Mouse (Mus musculus): ENCODE results near the gene Hpca.

Gene Hpca

DNA sequence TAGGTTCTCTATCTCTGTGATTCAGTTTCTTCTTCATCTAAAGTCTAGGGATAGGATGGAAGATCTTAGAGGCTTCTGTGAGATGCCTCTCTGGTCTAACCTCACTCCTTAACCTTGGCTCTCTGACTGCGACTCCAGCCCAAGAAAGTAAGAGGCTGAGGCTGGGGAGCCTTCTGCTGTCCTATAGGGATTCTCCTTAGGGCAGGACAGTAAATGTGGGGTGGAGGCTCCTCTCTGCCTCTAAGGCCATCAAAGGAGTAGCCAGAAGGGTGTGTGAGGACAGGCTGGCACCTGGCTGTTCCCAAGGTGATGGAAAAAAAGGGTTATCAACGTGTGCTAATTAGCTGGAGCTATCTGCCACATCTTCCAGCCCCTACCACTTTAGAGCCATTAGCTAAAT, 13.8 kb upstream of the Hpca start:
- DNase-seq, result no peak

- DNase-seq, result peak; percentile 96
Measured at GRCm38 (mm10) chr4:129134799-129135585, 13.2 kb upstream of the Hpca start.

- no peak for DNase-seq
Measured at GRCm38 (mm10) chr4:129130755-129131303, 9.0 kb upstream of the Hpca start.

GRCm38 (mm10) chr4:129130149-129130548, 8.3 kb upstream of the Hpca start:
- DNase-seq, result no peak

DNA sequence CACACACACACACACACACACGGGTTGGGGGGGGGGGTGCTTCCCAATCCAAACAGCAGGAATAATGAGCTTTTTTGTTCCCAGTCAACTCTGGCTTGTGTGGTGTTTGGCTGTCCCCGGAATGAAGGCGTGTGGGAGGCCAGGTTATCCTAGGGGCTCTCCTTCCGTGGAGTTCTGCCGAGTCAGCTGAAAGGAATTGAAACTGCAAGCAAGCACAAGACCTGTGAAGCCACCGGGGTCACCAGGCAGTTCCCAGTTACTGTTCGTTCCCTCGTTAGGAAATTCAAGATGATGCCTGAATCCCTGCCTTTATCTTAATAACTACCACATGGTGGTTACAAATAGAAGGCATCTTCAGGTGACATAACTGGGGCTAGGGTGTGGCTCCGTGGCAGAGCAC, 7.6 kb upstream of the Hpca start:
- peak; percentile 89 for DNase-seq

- peak; percentile 89 for DNase-seq
Measured at GRCm38 (mm10) chr4:129128582-129129338, 6.9 kb upstream of the Hpca start.

DNA sequence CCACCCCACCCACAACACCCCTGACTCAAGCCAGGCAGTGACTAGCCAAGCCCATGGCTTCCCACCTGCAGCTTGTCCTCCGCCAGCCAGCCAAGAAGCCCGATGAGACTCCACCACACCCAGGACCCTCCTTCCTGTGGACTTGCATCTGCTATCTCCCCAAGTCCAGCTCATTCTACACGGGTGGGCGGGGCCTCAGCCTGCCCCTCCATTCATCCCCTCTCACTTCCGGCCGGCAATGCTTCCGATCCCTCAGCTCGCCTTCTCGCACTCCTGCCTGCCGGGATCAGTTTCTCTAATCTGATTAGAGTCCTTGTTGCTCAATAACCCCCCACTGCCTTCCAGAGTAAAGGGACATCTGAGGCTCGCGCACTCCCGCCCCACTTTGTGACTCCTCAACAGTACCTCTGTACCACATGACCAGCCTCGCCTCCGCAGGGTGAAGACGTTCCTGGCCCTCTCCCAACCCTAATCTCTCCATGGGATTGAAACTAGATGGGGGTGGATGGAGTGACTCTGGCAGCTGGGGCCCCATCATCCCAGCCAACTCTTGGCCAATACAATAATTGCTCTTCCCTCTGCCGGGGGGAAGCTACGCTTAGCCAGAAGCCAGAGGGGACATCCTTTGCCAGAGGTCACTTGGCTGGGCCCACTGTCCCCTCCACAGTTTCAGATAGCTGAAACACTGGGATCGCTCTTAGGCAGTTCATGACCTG, 4.1 kb upstream of the Hpca start:
- peak; percentile 98 for DNase-seq

GRCm38 (mm10) chr4:129124652-129125146, 2.9 kb upstream of the Hpca start:
- peak; percentile 88 for DNase-seq

DNA sequence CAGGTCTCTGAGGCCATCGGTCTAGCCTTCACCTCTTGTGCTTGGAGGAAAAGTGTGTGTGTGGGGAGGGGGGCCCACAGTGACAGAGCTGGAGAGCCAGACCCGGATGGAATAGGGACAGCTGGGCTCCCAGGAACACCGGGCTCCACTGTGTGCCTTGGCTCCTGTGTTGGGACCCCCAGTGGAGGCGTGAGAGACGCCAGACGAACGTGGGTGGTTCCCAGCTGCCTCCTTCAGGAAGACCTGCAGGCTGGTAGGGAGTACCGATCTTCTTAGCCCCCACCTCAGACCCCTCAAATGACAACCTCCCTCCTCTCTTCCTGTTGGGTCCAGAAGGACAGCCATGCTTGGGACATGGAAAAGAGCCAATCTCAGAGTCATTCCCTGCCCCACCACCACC, 883 bp upstream of the Hpca start:
- DNase-seq, result no peak

GRCm38 (mm10) chr4:129122107-129122506, 271 bp upstream of the Hpca start:
- no peak for DNase-seq

GRCm38 (mm10) chr4:129120520-129121445, 1.1 kb downstream of the Hpca start:
- DNase-seq, result no peak

- DNase-seq, result no peak
Measured at GRCm38 (mm10) chr4:129119708-129120107, 2.1 kb downstream of the Hpca start.

DNA sequence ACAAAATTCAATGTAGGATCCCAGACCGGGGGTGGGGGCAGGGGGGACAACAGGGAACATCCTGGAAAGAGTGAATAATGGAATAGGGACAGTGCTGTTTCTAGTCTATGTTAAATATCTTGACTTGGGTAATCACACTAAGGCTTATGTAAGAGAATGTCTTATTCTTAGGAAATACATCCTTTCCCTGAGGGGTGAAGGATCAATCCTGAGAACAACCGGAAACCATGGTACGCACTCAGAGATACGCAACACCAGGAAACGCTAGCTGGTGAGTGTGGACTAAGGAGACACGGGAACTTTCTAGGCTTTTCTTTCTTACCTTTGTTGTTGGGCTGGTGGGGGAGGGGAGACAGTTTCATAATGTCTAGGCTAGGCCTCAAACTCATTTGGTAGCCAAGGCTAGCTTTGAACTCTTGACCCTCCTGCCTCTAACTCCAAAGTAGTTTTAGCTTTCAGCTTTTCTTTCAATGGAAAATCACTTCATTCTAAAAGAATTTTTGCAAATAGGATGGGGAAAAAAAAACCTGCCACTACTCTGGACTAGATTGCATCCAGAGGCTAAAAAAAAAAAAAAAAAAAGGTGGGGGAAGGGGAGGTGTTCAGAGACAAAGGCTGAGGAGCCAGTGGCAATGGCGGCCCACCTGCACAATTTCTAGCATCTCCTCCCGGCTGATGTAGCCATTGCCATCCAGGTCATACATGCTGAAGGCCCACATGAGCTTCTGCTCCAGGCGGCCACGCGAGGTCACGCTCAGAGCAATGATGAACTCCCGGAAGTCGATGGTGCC, 3.9 kb downstream of the Hpca start:
- no peak for DNase-seq

- no peak for DNase-seq
Measured at GRCm38 (mm10) chr4:129116703-129117102, 5.1 kb downstream of the Hpca start.

DNA sequence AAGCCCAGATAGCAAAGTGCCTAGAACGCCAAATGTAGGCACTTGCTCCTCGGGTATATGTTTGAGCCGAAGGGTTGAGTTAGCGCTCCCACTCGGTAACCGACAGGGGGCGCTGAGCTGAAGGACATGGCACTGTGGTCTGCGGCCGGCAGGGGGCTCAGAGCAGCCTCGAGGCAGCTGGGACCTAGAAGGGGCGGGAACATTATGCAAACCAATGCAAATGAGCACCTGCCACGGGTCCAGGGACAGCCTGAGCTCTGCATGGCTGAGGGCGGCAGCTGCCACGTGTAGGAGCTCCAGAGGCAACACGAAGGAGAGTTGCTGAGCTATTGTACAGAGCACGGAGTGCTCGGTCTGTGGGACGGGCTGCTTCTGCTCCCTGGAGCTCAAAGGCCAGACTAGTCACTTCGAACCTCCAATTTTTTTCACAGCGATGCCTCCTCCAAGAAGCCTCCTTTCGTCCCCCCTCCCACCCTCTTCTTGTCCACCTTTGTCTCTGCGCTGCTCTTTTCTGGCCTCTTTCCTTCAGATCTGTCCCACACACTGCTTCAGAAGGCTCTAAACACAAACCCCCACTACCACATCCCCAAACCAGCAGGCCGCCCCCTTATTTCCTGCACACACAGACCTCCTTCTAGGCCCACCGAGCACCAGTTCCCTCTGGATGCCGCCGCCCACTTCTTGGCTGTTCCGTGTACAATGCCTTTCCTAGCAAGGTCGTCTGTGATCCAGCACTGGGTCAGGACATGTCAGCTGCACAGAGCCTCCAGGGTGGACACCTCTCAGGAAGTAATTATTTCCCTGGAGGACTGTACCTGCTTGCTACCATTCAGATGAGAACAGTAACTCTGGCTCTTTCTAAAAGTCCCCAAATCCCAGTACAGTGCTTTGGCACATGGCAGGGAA, 8.5 kb downstream of the Hpca start:
- no peak for DNase-seq

DNA sequence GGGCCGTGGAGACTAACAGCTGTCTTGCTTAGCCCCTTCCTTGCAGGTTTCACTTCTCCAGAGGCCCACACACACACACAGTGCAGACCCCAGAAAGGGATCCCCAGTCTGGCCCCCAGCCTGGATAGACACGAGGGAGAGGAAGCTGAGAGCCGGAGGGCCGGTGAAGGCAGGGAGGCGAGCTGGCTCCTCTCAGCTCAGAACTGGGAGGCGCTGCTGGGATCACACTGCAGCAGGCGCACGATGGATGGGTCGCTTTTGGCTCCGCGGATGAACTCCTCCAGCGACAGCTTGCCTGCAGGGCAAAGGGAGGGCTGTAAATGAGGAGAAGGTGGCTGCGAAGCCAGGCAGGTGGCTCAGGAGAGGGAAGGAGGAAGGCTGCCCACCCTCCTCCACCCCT, 9.6 kb downstream of the Hpca start:
- DNase-seq, result no peak

DNA sequence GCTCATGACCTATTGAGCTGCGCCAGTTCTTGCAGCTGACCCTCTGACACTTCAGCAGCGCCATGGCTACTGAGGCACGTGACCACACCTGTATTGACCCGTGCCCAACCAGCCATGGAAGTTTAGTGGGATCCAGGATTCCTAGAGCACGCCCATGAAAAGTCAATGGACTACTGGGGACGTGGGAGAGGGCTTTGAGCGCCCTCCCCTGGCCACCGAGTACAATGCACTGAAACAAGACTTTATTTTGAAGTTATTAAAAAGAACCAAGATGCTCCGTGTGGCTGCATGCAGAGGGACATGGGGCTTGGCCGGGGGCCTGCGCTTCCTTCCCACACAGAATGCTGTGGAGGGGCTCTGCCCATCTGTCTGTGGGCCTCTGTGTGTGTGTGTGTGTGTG, 10.5 kb downstream of the Hpca start:
- DNase-seq, result no peak

- DNase-seq, result no peak
Measured at GRCm38 (mm10) chr4:129110804-129111203, 11.0 kb downstream of the Hpca start.

GRCm38 (mm10) chr4:129108624-129109023, 13.2 kb downstream of the Hpca start:
- DNase-seq, result no peak

DNA sequence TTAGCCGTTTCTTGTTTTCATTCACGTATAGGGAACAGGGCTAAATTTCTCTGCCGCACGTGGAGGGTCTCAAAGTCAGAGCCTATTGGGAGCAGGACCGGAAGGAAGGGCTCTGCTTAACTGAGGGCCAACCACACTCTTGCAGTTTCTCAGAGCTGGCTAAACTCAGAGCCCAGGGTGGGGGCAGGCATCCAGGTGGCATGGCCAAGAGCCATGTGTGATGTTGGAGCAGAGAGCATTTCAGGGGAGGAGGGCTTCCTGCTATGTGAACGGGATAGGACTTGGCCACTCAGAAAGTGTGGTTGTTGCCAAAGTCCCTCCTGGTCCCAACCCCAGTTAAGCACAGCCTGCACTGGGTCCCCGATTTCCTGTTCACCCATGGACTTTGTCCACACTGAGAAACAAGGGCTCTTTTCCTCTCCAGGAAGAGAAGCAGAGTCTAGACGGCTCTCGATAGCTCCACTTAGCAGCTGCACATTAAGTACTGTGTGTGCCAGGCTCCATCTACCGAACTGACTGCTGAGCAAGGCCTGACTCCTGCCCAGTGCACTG, 14.4 kb downstream of the Hpca start:
- no peak for DNase-seq
